Mouse (Mus musculus): ENCODE measurements around the gene Itk. TPM values are rescaled to one million over a fixed set of nuclear protein-coding genes. Genes with fewer than 3 reads are reported as not detected.
"Not testable (repeated sequence)": the region's sequence is repeated elsewhere in the genome, so short reads cannot be mapped to it uniquely, and the experiment has no call there.

The Itk gene
- total RNA-seq (2014; rRNA removed) (0.19 and 0.31 TPM in 2 replicates), polyA plus RNA-seq (2015; fragmentation: Nextera tagmentation; extraction: Ambion mirVana) (0.05 and 0.06 TPM in 2 replicates)

- no peaks in the 10 kb centered on the region for H3K27me3 ChIP-seq (ENCODE audit: insufficient read depth, low read length)
- no peak within 1 kb of the TSS for H3K27ac ChIP-seq (ENCODE audit: low read depth, low read length)
- no peaks in the 10 kb centered on the region for H3K36me3 ChIP-seq (ENCODE audit: insufficient read depth)
- no peak for DNase-seq
- no peak for ATAC-seq
- no peak within 1 kb of the TSS for H3K4me3 ChIP-seq (ENCODE audit: low read depth, low read length)
- no peak within 1 kb of the TSS for H3K9ac ChIP-seq
- 88% methylated on average over 13 of the region's 13 CpGs for WGBS
- H3K9me3 ChIP-seq (ENCODE audit: low read length): no peaks in the 10 kb centered on the region
- H3K4me2 ChIP-seq (ENCODE audit: low read depth): no peak within 1 kb of the TSS
- no peak for TF ChIP-seq CTCF (IDR thresholded peaks at IDR 0.05; ENCODE audit: low read depth)
- no peaks in the 10 kb centered on the region for H3K4me1 ChIP-seq (ENCODE audit: insufficient read depth)
These were observed at the start of gene Itk for GRCm38 (mm10) chr11:46389336-46390117. Itk (minus strand) TSS chr11:46389515.

- no peak overlapping the region for H3K27ac ChIP-seq (ENCODE audit: low read depth, low read length)
- peak overlapping the region; percentile 80 for H3K4me2 ChIP-seq (ENCODE audit: low read depth)
- peak overlapping the region; percentile 73 for H3K9ac ChIP-seq
- H3K9me3 ChIP-seq (ENCODE audit: low read length): no peaks in the 10 kb centered on the region
- H3K36me3 ChIP-seq (ENCODE audit: insufficient read depth): peaks cover 12% of the 10 kb centered on the region
- 2% methylated on average over 23 of the region's 23 CpGs for WGBS
- peaks cover 5% of the 10 kb centered on the region for H3K4me1 ChIP-seq (ENCODE audit: insufficient read depth)
- DNase-seq (peak; percentile 38), ATAC-seq (no peak; the same call in 1 of the 2 replicates)
- H3K4me3 ChIP-seq (ENCODE audit: low read depth, low read length): peak overlapping the region; percentile 61
- TF ChIP-seq CTCF (IDR thresholded peaks at IDR 0.05; ENCODE audit: low read depth): no peak
- H3K27me3 ChIP-seq (ENCODE audit: insufficient read depth, low read length): no peaks in the 10 kb centered on the region
These were observed 48.2 kb upstream of the Itk start for GRCm38 (mm10) chr11:46437459-46438000.

GRCm38 (mm10) chr11:46436760-46437458 is 47.6 kb upstream of the Itk start, which contains the start of gene Med7:
Med7 (plus strand) TSS chr11:46436925.
- H3K4me3 ChIP-seq (ENCODE audit: low read depth, low read length): peak within 1 kb of the TSS; percentile 61
- no peaks in the 10 kb centered on the region for H3K27me3 ChIP-seq (ENCODE audit: insufficient read depth, low read length)
- DNase-seq (peak; percentile 97), ATAC-seq (peak; percentile 100)
- H3K36me3 ChIP-seq (ENCODE audit: insufficient read depth): peaks cover 12% of the 10 kb centered on the region
- peak within 1 kb of the TSS; percentile 83 for H3K27ac ChIP-seq (ENCODE audit: low read depth, low read length)
- peaks cover 5% of the 10 kb centered on the region for H3K4me1 ChIP-seq (ENCODE audit: insufficient read depth)
- no peaks in the 10 kb centered on the region for H3K9me3 ChIP-seq (ENCODE audit: low read length)
- H3K9ac ChIP-seq: peak within 1 kb of the TSS; percentile 73
- H3K4me2 ChIP-seq (ENCODE audit: low read depth): peak within 1 kb of the TSS; percentile 80
- under 1% methylated on average over 59 of the region's 59 CpGs for WGBS
- no peak for TF ChIP-seq CTCF (IDR thresholded peaks at IDR 0.05; ENCODE audit: low read depth)

DNA sequence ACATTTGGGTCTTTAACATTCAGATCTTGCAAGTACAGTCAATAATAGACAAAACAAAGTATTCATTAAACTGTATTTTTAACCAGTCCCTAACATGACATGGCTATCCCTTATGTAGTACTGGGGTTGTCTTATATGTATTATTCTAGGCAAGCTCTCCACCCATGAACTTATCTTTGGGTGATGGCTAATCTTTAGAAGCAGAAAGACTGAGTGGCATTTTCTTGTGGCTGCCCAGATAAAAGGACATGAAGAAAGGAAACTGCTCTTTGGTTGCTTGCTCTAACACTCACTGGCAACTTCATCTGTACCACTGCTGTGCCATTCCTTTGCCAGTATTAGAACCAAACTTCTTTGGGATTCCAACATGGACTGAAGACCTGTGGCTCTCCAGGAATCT is 46.0 kb upstream of the Itk start:
- no peak for TF ChIP-seq CTCF (IDR thresholded peaks at IDR 0.05; ENCODE audit: low read depth)
- no peaks in the 10 kb centered on the region for H3K9me3 ChIP-seq (ENCODE audit: low read length)
- ATAC-seq (no peak), DNase-seq (no peak)
- no peak overlapping the region for H3K9ac ChIP-seq
- H3K4me3 ChIP-seq (ENCODE audit: low read depth, low read length): no peak overlapping the region
- H3K27ac ChIP-seq (ENCODE audit: low read depth, low read length): no peak overlapping the region
- no peak overlapping the region for H3K4me2 ChIP-seq (ENCODE audit: low read depth)
- no peaks in the 10 kb centered on the region for H3K27me3 ChIP-seq (ENCODE audit: insufficient read depth, low read length)
- H3K4me1 ChIP-seq (ENCODE audit: insufficient read depth): peaks cover 5% of the 10 kb centered on the region
- H3K36me3 ChIP-seq (ENCODE audit: insufficient read depth): peaks cover 2% of the 10 kb centered on the region; the same call in 1 of the 2 replicates

- Histone ChIP-seq H3K4me2 (ENCODE audit: low read depth) (no peak overlapping the region), H3K36me3 (ENCODE audit: insufficient read depth) (no peaks in the 10 kb centered on the region), H3K9ac (no peak overlapping the region), H3K4me1 (ENCODE audit: insufficient read depth) (no peaks in the 10 kb centered on the region), H3K4me3 (ENCODE audit: low read depth, low read length) (no peak overlapping the region), H3K27me3 (ENCODE audit: insufficient read depth, low read length) (no peaks in the 10 kb centered on the region), H3K9me3 (ENCODE audit: low read length) (no peaks in the 10 kb centered on the region), H3K27ac (ENCODE audit: low read depth, low read length) (no peak overlapping the region)
- WGBS: 16% methylated on average over 3 of the region's 3 CpGs
- TF ChIP-seq CTCF (IDR thresholded peaks at IDR 0.05; ENCODE audit: low read depth): peak; percentile 86
- ATAC-seq: peak; percentile 98
- DNase-seq: peak; percentile 87
These were observed 41.8 kb upstream of the Itk start for GRCm38 (mm10) chr11:46431129-46431528.

DNA sequence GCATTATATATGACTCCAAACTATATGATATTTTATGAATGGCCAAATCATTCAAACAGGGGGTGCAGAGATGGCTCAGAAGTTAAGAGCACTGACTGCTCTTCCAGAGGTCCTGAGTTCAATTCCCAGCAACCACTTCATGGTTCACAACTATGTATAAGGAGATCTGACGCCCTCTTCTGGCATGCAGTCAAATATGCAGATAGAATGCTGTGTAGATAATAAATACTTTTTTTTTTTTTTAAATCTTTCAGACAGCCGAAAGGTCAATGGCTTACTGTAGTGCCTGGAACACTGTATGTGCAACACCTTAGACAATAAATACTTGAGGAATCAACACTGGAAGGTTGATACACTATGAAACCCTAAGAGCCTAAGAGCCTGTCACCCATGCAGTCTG is 40.8 kb upstream of the Itk start:
- no peak overlapping the region for H3K9ac ChIP-seq
- ATAC-seq (no peak), DNase-seq (no peak)
- H3K4me3 ChIP-seq (ENCODE audit: low read depth, low read length): no peak overlapping the region
- no peaks in the 10 kb centered on the region for H3K9me3 ChIP-seq (ENCODE audit: low read length)
- H3K4me2 ChIP-seq (ENCODE audit: low read depth): no peak overlapping the region
- H3K4me1 ChIP-seq (ENCODE audit: insufficient read depth): no peaks in the 10 kb centered on the region
- H3K27me3 ChIP-seq (ENCODE audit: insufficient read depth, low read length): no peaks in the 10 kb centered on the region
- TF ChIP-seq CTCF (IDR thresholded peaks at IDR 0.05; ENCODE audit: low read depth): no peak
- H3K27ac ChIP-seq (ENCODE audit: low read depth, low read length): no peak overlapping the region
- 91% methylated on average over 2 of the region's 2 CpGs for WGBS
- H3K36me3 ChIP-seq (ENCODE audit: insufficient read depth): no peaks in the 10 kb centered on the region

DNA sequence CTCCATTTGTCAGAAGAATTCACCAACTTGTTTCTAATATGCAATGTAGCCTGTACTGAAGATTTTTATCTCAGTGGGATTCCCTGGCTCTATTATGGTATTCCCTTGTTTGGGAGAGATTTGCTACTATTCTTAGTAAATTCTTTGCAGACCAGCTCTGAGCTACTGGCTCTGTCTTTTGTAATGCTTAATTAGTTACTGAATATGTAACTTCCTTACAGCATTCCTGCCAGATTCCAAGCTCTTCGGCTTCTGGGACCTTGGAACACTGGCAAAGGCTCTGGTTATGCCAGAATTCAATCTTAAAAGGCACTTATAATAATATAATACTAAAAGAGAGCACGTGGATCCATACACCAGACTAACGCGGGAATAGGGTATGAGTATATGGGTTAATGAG is 38.8 kb upstream of the Itk start:
- not testable (repeated sequence) for H3K9me3 ChIP-seq (ENCODE audit: low read length); H3K27ac ChIP-seq (ENCODE audit: low read depth, low read length); H3K36me3 ChIP-seq (ENCODE audit: insufficient read depth); ATAC-seq; H3K4me2 ChIP-seq (ENCODE audit: low read depth); H3K4me1 ChIP-seq (ENCODE audit: insufficient read depth); H3K9ac ChIP-seq; H3K27me3 ChIP-seq (ENCODE audit: insufficient read depth, low read length); DNase-seq; H3K4me3 ChIP-seq (ENCODE audit: low read depth, low read length)
- 19% methylated on average over 4 of the region's 4 CpGs for WGBS
